Mouse (Mus musculus): Measurements from ENCODE around the gene Adam12. TPM values are rescaled to one million over a fixed set of nuclear protein-coding genes. Genes with fewer than 3 reads are reported as not detected.

Adam12 gene
- polyA plus RNA-seq (2015; fragmentation: Nextera tagmentation; extraction: Ambion mirVana), result 1.9 and 2.1 TPM in 2 replicates

DNA sequence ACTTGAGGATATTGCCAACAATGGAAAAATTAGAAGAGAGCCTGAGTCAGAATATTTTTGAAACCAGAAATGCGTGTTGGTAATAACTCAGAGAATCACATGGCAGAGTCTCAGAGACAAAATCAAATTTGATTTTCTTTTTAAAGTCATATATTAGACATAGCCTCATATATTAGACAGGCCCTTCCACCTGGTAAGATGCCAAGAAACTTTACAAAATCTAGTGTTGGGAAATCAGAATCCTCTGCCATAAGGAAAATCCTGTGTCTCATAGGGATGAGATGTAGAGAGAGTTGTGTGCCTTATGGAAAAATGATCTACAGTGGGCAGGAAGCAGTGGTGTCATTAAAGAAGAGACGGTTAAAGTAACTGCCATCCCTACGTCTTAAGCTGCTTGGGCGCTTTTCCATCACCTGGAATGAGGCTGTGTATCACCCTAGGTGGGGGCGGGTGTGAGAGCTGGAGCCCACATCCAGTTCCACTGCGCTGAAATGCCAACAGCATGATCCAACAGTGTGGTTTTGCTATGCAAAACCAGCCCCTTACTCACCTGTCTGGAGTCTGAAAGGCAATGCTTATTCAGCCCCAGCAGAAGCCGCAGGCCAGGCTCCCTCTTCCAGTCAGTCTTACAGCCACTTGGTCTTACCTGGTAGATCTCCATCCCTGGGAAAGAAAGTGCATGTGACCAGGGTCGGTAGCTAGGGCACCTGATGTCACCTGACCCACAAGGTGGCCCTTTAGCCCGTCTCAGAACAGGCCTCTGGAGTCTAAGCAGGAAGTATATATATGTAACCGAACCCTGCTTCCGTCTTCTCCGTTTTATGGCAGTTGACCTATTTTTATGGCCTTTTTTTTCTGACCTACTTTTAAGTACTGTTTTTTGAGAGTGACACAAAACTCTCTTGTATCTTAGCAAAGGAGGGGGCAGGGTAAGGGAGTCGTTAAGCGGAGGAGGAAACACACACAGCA, at the start of gene Adam12:
Gene Adam12, minus strand, starts transcription at position 769 of the 969 bp plus-strand sequence.
- Histone ChIP-seq H3K9me3 (replicated peaks; ENCODE audit: control insufficient read depth, low read length, poor library complexity, severe bottlenecking) (no peaks in the 10 kb centered on the region), H3K4me3 (ENCODE audit: low read depth, low read length) (no peak within 1 kb of the TSS), H3K4me2 (ENCODE audit: low read length) (no peak within 1 kb of the TSS), H3K27ac (ENCODE audit: low read length) (no peak within 1 kb of the TSS), H3K27me3 (ENCODE audit: control insufficient read depth, insufficient read depth, low read depth, low read length) (no peaks in the 10 kb centered on the region), H3K4me1 (ENCODE audit: control insufficient read depth, insufficient read depth, low read length) (peaks cover 2% of the 10 kb centered on the region; the same call in 1 of the 2 replicates), H3K9ac (ENCODE audit: low read depth, low read length) (no peak within 1 kb of the TSS), H3K36me3 (ENCODE audit: control insufficient read depth, insufficient read depth, low read length) (no peaks in the 10 kb centered on the region)
- no peak for ATAC-seq
- WGBS, result 76% methylated on average over 14 of the region's 14 CpGs

DNA sequence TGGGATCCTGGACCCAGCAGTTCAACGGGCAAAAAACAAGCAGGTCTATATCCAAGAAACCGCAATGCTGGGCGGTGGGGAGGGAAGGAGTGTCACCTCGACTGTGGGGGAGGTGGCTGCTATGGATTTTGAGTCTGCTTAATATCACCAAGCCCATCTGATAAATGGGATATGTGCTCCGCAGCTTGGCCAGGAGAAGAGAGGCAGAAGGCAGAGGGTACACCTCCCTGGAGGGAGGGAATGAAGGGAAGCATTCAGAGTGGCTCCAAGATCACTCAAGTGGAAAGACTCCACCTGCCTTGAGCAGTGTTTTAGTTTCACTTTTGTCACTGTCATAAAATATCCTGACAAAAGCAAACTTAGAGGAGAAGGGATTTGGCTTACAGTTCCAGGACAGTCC, 41.0 kb upstream of the Adam12 start:
- Histone ChIP-seq H3K4me2 (ENCODE audit: low read length) (no peak overlapping the region), H3K4me3 (ENCODE audit: low read depth, low read length) (no peak overlapping the region), H3K9ac (ENCODE audit: low read depth, low read length) (no peak overlapping the region), H3K4me1 (ENCODE audit: control insufficient read depth, insufficient read depth, low read length) (no peaks in the 10 kb centered on the region), H3K27ac (ENCODE audit: low read length) (no peak overlapping the region), H3K27me3 (ENCODE audit: control insufficient read depth, insufficient read depth, low read depth, low read length) (no peaks in the 10 kb centered on the region), H3K9me3 (replicated peaks; ENCODE audit: control insufficient read depth, low read length, poor library complexity, severe bottlenecking) (no peaks in the 10 kb centered on the region), H3K36me3 (ENCODE audit: control insufficient read depth, insufficient read depth, low read length) (no peaks in the 10 kb centered on the region)
- 89% methylated on average over 5 of the region's 5 CpGs for WGBS
- ATAC-seq, result no peak

DNA sequence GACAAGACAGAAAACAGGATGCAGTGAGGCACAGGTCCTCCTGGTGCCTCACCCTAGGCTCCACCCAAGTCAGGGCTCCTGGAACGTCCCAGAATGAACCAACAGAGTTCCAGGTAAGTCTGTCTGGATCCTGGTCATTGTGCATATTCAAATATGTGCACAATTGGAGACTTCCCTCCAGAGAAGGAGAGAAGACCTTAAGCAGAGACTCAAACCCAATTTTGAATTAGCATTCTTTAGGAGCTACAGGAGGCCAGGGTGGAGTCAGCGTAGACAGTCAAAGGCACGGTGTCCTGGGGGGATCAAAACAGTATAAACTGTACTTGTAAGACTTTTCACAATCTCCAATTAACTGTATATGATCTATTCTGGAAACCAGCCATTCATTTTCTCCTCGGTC, 40.5 kb upstream of the Adam12 start:
- Histone ChIP-seq H3K9me3 (replicated peaks; ENCODE audit: control insufficient read depth, low read length, poor library complexity, severe bottlenecking) (no peaks in the 10 kb centered on the region), H3K4me1 (ENCODE audit: control insufficient read depth, insufficient read depth, low read length) (no peaks in the 10 kb centered on the region), H3K36me3 (ENCODE audit: control insufficient read depth, insufficient read depth, low read length) (no peaks in the 10 kb centered on the region), H3K4me2 (ENCODE audit: low read length) (no peak overlapping the region), H3K4me3 (ENCODE audit: low read depth, low read length) (no peak overlapping the region), H3K27ac (ENCODE audit: low read length) (no peak overlapping the region), H3K27me3 (ENCODE audit: control insufficient read depth, insufficient read depth, low read depth, low read length) (no peaks in the 10 kb centered on the region), H3K9ac (ENCODE audit: low read depth, low read length) (no peak overlapping the region)
- 79% methylated on average over 4 of the region's 4 CpGs for WGBS
- no peak for ATAC-seq

DNA sequence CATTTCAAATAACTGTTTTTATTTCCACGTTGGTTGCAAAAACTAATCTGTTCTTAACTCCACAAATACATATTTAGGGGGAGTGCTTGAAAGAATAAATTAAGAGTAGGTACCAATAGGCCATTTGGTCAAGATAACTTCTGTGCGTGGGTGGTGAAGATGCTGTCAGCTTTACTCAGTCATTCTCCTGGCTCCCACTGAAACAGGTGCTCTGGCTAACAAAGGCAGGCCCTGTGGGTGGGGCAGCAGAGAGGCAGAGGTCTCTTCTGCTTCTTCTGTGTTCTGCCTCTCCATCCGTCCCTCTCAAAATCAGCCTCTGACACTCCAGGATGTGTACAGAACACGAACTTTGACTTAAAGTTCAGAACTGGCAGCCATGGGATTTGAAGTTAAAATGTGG, 33.8 kb upstream of the Adam12 start:
- H3K36me3 ChIP-seq (ENCODE audit: control insufficient read depth, insufficient read depth, low read length), result no peaks in the 10 kb centered on the region
- 78% methylated on average over 4 of the region's 4 CpGs for WGBS
- no peak for ATAC-seq
- no peak overlapping the region for H3K4me3 ChIP-seq (ENCODE audit: low read depth, low read length)
- H3K27me3 ChIP-seq (ENCODE audit: control insufficient read depth, insufficient read depth, low read depth, low read length), result no peaks in the 10 kb centered on the region
- H3K9me3 ChIP-seq (replicated peaks; ENCODE audit: control insufficient read depth, low read length, poor library complexity, severe bottlenecking), result no peaks in the 10 kb centered on the region
- H3K4me1 ChIP-seq (ENCODE audit: control insufficient read depth, insufficient read depth, low read length), result no peaks in the 10 kb centered on the region
- no peak overlapping the region for H3K27ac ChIP-seq (ENCODE audit: low read length)
- H3K9ac ChIP-seq (ENCODE audit: low read depth, low read length), result no peak overlapping the region
- H3K4me2 ChIP-seq (ENCODE audit: low read length), result no peak overlapping the region

DNA sequence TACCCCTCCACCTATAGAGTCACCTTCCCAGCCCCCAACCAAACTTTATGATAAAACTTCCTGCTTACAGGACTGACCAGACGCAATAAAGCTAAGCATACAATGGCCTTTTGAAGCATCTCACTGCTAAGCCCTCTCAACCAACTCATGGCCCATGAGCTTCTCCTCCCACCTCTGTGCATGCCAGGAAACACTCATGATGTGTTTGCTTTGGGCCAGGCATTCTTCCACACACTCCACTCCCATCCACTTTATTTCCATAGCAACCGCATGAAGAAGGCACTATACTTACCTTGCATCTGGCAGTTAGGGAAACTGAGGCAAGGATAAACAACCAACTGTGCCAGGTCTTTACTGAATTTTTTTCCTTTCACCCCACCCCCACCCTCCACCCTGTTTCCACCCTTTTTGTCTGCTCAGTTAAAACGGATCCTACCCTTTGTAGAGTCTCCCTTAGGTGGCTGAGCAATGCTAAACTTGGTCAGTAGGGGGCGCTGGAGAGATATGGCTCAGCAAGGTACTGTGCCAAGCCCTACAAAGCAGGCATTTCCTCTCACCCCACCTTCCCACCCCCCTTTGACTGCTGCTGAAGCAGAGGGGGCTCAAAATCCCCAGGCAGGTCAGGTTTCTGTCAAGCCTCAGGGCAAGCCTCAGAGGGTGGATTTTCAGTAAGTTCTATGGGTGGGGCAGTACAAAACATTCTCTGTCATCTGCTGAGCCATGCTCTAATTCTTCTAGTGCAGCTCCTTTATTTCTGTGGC, 31.4 kb upstream of the Adam12 start:
- H3K4me2 ChIP-seq (ENCODE audit: low read length), result no peak overlapping the region
- WGBS, result 45% methylated on average over 4 of the region's 4 CpGs
- no peak for ATAC-seq

DNA sequence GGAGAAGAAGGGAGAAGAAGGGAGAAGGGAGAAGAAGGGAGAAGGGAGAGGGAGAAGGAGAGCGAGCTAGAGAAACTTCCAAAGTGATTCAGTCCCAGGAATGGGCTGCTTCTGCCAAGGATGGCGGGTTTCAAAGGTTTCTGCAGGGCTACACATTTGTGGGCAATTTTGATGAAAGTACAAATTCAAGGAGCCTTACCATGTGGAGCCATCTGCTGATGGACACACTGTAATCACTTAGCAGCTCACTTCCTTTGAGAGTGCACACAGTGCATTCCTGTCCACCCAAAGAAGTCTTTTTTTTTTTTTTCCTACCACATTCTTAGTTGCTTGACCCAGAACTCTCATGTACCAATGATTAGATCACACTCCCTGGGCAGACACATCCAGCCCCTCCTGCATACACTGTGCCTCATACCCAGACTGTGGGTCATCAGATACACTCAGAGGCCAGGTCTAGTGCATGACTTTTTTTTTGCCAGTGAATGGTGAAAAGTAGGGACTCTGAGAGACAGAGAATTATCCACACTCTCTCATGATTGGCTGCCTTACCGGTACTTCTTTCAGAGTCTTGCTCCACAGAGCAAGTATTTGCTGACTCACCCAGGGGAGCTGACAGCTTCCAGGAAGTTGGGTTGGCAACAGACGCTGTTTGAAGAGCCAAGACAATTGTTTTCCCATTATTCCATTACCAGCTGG, 29.2 kb upstream of the Adam12 start:
- Histone ChIP-seq H3K4me2 (ENCODE audit: low read length) (no peak overlapping the region), H3K27ac (ENCODE audit: low read length) (no peak overlapping the region), H3K27me3 (ENCODE audit: control insufficient read depth, insufficient read depth, low read depth, low read length) (no peaks in the 10 kb centered on the region), H3K4me3 (ENCODE audit: low read depth, low read length) (no peak overlapping the region), H3K9me3 (replicated peaks; ENCODE audit: control insufficient read depth, low read length, poor library complexity, severe bottlenecking) (no peaks in the 10 kb centered on the region), H3K4me1 (ENCODE audit: control insufficient read depth, insufficient read depth, low read length) (no peaks in the 10 kb centered on the region), H3K9ac (ENCODE audit: low read depth, low read length) (no peak overlapping the region), H3K36me3 (ENCODE audit: control insufficient read depth, insufficient read depth, low read length) (no peaks in the 10 kb centered on the region)
- ATAC-seq, result no peak
- 57% methylated on average over 4 of the region's 4 CpGs for WGBS

More for the DNA sequence above, 31.4 kb upstream of the Adam12 start:
- Histone ChIP-seq H3K4me1 (ENCODE audit: control insufficient read depth, insufficient read depth, low read length) (no peaks in the 10 kb centered on the region), H3K4me3 (ENCODE audit: low read depth, low read length) (no peak overlapping the region), H3K27me3 (ENCODE audit: control insufficient read depth, insufficient read depth, low read depth, low read length) (no peaks in the 10 kb centered on the region), H3K9me3 (replicated peaks; ENCODE audit: control insufficient read depth, low read length, poor library complexity, severe bottlenecking) (no peaks in the 10 kb centered on the region), H3K27ac (ENCODE audit: low read length) (no peak overlapping the region), H3K9ac (ENCODE audit: low read depth, low read length) (no peak overlapping the region), H3K36me3 (ENCODE audit: control insufficient read depth, insufficient read depth, low read length) (no peaks in the 10 kb centered on the region)

DNA sequence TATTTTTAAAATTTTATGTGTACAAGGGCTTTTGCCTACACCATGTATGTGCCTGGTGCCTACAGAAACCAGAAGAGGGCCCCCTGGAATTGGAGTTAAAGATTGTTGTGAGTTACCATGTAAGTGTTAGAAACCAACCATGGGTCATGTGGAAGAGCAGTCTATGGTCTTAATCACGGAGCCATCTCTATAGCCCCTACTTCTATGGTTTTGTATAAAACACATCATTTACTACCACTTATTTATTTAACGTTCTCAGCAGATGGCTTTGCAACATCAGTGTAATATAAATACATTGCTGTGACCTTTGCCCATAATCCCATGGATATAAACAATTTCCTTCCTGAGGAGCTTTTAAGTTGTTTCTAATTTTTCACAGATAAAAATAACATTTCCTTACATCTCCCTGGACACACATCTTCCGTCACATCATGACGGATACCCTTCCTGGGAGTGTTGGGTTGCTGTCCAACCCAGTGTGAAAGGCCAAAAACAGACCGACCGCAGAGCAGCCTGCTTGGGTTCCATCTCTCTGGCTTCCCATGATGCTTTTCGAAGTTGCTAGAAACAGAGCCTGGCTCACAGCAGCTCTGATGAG, 18.4 kb upstream of the Adam12 start:
- Histone ChIP-seq H3K36me3 (ENCODE audit: control insufficient read depth, insufficient read depth, low read length) (no peaks in the 10 kb centered on the region), H3K4me2 (ENCODE audit: low read length) (no peak overlapping the region), H3K27ac (ENCODE audit: low read length) (no peak overlapping the region), H3K9me3 (replicated peaks; ENCODE audit: control insufficient read depth, low read length, poor library complexity, severe bottlenecking) (no peaks in the 10 kb centered on the region), H3K9ac (ENCODE audit: low read depth, low read length) (no peak overlapping the region), H3K4me1 (ENCODE audit: control insufficient read depth, insufficient read depth, low read length) (peaks cover 3% of the 10 kb centered on the region; the same call in 1 of the 2 replicates), H3K27me3 (ENCODE audit: control insufficient read depth, insufficient read depth, low read depth, low read length) (no peaks in the 10 kb centered on the region), H3K4me3 (ENCODE audit: low read depth, low read length) (no peak overlapping the region)
- ATAC-seq, result no peak
- 91% methylated on average over 7 of the region's 7 CpGs for WGBS

DNA sequence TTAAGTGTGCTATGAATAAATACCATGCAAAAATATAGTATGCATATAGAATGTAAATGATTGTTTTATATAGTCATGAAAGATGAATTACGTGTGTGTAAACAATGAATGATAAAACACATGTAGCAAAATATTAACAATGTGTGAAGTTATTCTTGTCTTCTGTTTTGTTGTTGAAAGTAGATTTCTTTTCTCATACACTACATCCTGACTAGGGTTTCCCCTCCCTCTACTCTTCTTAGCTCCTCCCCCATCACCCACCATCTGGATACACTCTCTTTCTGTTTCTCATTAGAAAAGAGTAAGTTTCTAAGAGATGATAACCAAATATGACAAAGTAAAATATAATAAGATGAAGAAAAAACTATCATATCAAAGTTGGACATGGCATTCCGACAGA, 16.1 kb upstream of the Adam12 start:
- no peak overlapping the region for H3K4me3 ChIP-seq (ENCODE audit: low read depth, low read length)
- H3K9me3 ChIP-seq (replicated peaks; ENCODE audit: control insufficient read depth, low read length, poor library complexity, severe bottlenecking), result no peaks in the 10 kb centered on the region
- 97% methylated on average over 2 of the region's 2 CpGs for WGBS
- H3K4me1 ChIP-seq (ENCODE audit: control insufficient read depth, insufficient read depth, low read length), result peaks cover 3% of the 10 kb centered on the region; the same call in 1 of the 2 replicates
- no peak overlapping the region for H3K9ac ChIP-seq (ENCODE audit: low read depth, low read length)
- no peak overlapping the region for H3K4me2 ChIP-seq (ENCODE audit: low read length)
- no peaks in the 10 kb centered on the region for H3K36me3 ChIP-seq (ENCODE audit: control insufficient read depth, insufficient read depth, low read length)
- ATAC-seq, result no peak
- H3K27me3 ChIP-seq (ENCODE audit: control insufficient read depth, insufficient read depth, low read depth, low read length), result no peaks in the 10 kb centered on the region
- H3K27ac ChIP-seq (ENCODE audit: low read length), result no peak overlapping the region
